In the genomic region with DNA sequence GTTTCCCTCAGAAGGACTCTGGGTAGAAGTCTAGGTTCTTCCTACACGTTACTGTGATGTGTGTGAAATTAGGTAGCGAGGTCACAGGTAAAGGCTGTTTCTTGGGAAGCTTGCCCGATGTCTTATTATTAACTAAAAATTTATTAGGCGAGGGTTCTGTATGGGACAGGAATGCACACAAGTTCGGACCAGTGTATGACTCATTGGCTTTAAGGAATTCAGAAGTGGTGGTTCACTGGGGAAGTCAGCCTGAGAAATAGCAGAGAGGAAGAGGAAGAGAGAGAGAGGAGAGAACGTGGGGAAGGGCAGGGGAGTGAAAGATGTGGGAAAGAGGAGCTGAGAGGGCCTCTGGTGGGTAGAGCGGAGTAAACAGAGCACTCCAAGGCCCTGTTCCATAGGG, we compare ENCODE assay signal across 25 mouse cellular contexts.
DNase-seq lines count a peak whose midpoint lies in the region; ATAC-seq and TF ChIP-seq lines count a peak whose summit lies in the region.
"Had no signal": no experiment of that assay in that cellular context is flagged by ENCODE, and none has a peak within 500 bp of the region (broad histone marks: within the 10 kb centered on the region; RNA-seq: fewer than 3 reads in every experiment).

No protein-coding gene starts in this region.

- no peak for DNase-seq in heart, adult 2 months
- no peak for DNase-seq in heart, postnatal 14 days
- DNase-seq in heart, postnatal 0 days (ENCODE audit: low spot score), result no peak
- no peak for DNase-seq in heart, adult 11 months
- DNase-seq in lung, postnatal 0 days (ENCODE audit: low spot score), result peak; percentile 38
- DNase-seq in lung, adult 2 months, result no peak
- no peak for DNase-seq in left cerebral cortex, postnatal 36 days (ENCODE audit: low spot score in 2 of 2)
- DNase-seq: adrenal gland, adult 8-10 months; B cell, adult 2 months; cerebellum, adult 11-12 months; cerebellum, postnatal 10 days; gastrocnemius, postnatal 10 days; kidney, adult 18-20 months; liver; right cerebral cortex, postnatal 4 days; thymus, postnatal 25 days had no signal

- no peak overlapping the region for H3K9ac ChIP-seq in heart, adult 2 months (ENCODE audit: low read depth, low read length)
- 0 out of 2 replicates have a peak overlapping the region, but pooled peaks have one; percentile 32 for H3K9ac ChIP-seq in heart, postnatal 0 days (replicated peaks; ENCODE audit: low read depth, low read length)
- H3K9ac ChIP-seq in lung, postnatal 0 days (replicated peaks; ENCODE audit: low read depth), result no peak overlapping the region
- H3K9ac ChIP-seq: hindbrain, embryonic 14.5 days; liver, embryonic 15.5 days had no signal

- no peak for TF ChIP-seq CTCF in heart, adult 2 months (IDR thresholded peaks at IDR 0.05)
- TF ChIP-seq CTCF in heart, postnatal 0 days (IDR thresholded peaks at IDR 0.05; ENCODE audit: low read depth), result no peak
- no peak for TF ChIP-seq CTCF in lung, postnatal 0 days (IDR thresholded peaks at IDR 0.05)
- TF ChIP-seq CTCF in lung, adult 2 months (IDR thresholded peaks at IDR 0.05; ENCODE audit: insufficient read depth, low read length), result no peak

- ATAC-seq in heart, postnatal 0 days (ENCODE audit: insufficient read depth, low read depth), result no peak
- ATAC-seq in lung, postnatal 0 days, result peak; percentile 31; the same call in 1 of the 2 replicates
- peak; percentile 48 for ATAC-seq in megakaryocyte, adult 5-6 weeks (ENCODE audit: poor library complexity, severe bottlenecking)

- no peak overlapping the region for H3K4me2 ChIP-seq in heart, postnatal 0 days (ENCODE audit: low read depth, low read length)
- no peak overlapping the region for H3K4me2 ChIP-seq in lung, postnatal 0 days (replicated peaks; ENCODE audit: low read depth, low read length)
- H3K4me2 ChIP-seq: hindbrain, embryonic 14.5 days; liver, embryonic 15.5 days; midbrain, embryonic 11.5 days had no signal

- H3K4me3 ChIP-seq in heart, adult 2 months, result no peak overlapping the region
- H3K4me3 ChIP-seq in heart, postnatal 0 days (ENCODE audit: low read depth, low read length), result no peak overlapping the region
- H3K4me3 ChIP-seq in lung, postnatal 0 days (ENCODE audit: low read depth, low read length), result no peak overlapping the region
- no peak overlapping the region for H3K4me3 ChIP-seq in lung, adult 2 months (replicated peaks; ENCODE audit: extremely low read depth, low read depth, low read length)
- H3K4me3 ChIP-seq: embryonic facial prominence, embryonic 10.5 days; limb, embryonic 10.5 days; liver, embryonic 15.5 days had no signal

- H3K79me2 ChIP-seq in heart, adult 2 months (replicated peaks; ENCODE audit: control insufficient read depth, insufficient read depth, low read length), result no peaks in the 10 kb centered on the region

- intact Hi-C loops in heart, adult 2 months (cut with DNase I), result loop anchor here (5.0 kb wide), 1 partner anchor 73 kb away; a partner anchor contains a TSS
- intact Hi-C loops in heart, postnatal 14 days (cut with DNase I), result no loop called here
- intact Hi-C loops in left cerebral cortex, postnatal 36 days (cut with DNase I), result no loop called here

- H3K9me3 ChIP-seq in heart, postnatal 0 days (replicated peaks; ENCODE audit: control insufficient read depth, low read length), result no peaks in the 10 kb centered on the region
- no peaks in the 10 kb centered on the region for H3K9me3 ChIP-seq in lung, postnatal 0 days (ENCODE audit: low read length)
- H3K9me3 ChIP-seq: embryonic facial prominence, embryonic 10.5 days; limb, embryonic 10.5 days; liver, embryonic 15.5 days had no signal

- peaks cover 12% of the 10 kb centered on the region for H3K4me1 ChIP-seq in heart, adult 2 months (ENCODE audit: control insufficient read depth, insufficient read depth, low read length)
- peaks cover 39% of the 10 kb centered on the region for H3K4me1 ChIP-seq in heart, postnatal 0 days (ENCODE audit: control insufficient read depth, insufficient read depth)
- peaks cover 11% of the 10 kb centered on the region for H3K4me1 ChIP-seq in lung, postnatal 0 days (ENCODE audit: insufficient read depth, low read depth, low read length)
- peaks cover 4% of the 10 kb centered on the region for H3K4me1 ChIP-seq in lung, adult 2 months (ENCODE audit: control insufficient read depth, insufficient read depth, low read length)

- peak overlapping the region; percentile 50 for H3K27ac ChIP-seq in heart, adult 2 months
- H3K27ac ChIP-seq in heart, postnatal 0 days (ENCODE audit: low read depth), result peak overlapping the region; percentile 75
- H3K27ac ChIP-seq in lung, postnatal 0 days (ENCODE audit: low read length), result no peak overlapping the region
- H3K27ac ChIP-seq: embryonic facial prominence, embryonic 10.5 days; hindbrain, embryonic 14.5 days; limb, embryonic 10.5 days; liver, embryonic 15.5 days; macrophage had no signal

- no peaks in the 10 kb centered on the region for H3K27me3 ChIP-seq in heart, adult 2 months (ENCODE audit: control insufficient read depth, insufficient read depth, low read length)
- H3K27me3 ChIP-seq in heart, postnatal 0 days (ENCODE audit: control insufficient read depth, insufficient read depth, low read length), result no peaks in the 10 kb centered on the region
- H3K27me3 ChIP-seq in lung, postnatal 0 days (replicated peaks; ENCODE audit: insufficient read depth, low read length), result no peaks in the 10 kb centered on the region
- H3K27me3 ChIP-seq: CH12.LX; liver, embryonic 15.5 days had no signal

- WGBS in heart, adult 2 months, result 77% methylated on average over 7 of the region's 7 CpGs
- 75% methylated on average over 7 of the region's 7 CpGs for WGBS in heart, postnatal 0 days
- WGBS in lung, postnatal 0 days, result 59% methylated on average over 7 of the region's 7 CpGs
- 71% methylated on average over 7 of the region's 7 CpGs for WGBS in lung, adult 2 months

- no peak for TF ChIP-seq EP300 in heart, adult 2 months (IDR thresholded peaks at IDR 0.05; ENCODE audit: insufficient read depth, low read depth, low read length)
- TF ChIP-seq EP300 in heart, postnatal 0 days (IDR thresholded peaks at IDR 0.05; ENCODE audit: low read depth), result no peak
- TF ChIP-seq EP300 in lung, postnatal 0 days (IDR thresholded peaks at IDR 0.05), result no peak

- H3K36me3 ChIP-seq in heart, adult 2 months (ENCODE audit: control insufficient read depth, insufficient read depth, low read length), result no peaks in the 10 kb centered on the region
- no peaks in the 10 kb centered on the region for H3K36me3 ChIP-seq in heart, postnatal 0 days (replicated peaks; ENCODE audit: control insufficient read depth, insufficient read depth, low read length)
- no peaks in the 10 kb centered on the region for H3K36me3 ChIP-seq in lung, postnatal 0 days (ENCODE audit: insufficient read depth, low read length)
- H3K36me3 ChIP-seq: embryonic facial prominence, embryonic 10.5 days; G1E; limb, embryonic 10.5 days; liver, embryonic 15.5 days had no signal

- TF ChIP-seq POLR2A in heart, adult 2 months (IDR thresholded peaks at IDR 0.05; ENCODE audit: insufficient read depth, low read depth, low read length), result no peak
- no peak for TF ChIP-seq POLR2A in lung, adult 2 months (IDR thresholded peaks at IDR 0.05; ENCODE audit: borderline replicate concordance, extremely low read depth, low read depth, low read length)
